Mouse (Mus musculus) urinary bladder, postnatal 14 days (tissue): ENCODE results near the gene Mus81.
"Not testable (repeated sequence)": the region's sequence is repeated elsewhere in the genome, so short reads cannot be mapped to it uniquely, and the experiment has no call there.

Experiments used
- DNase-seq: peaks from one replicate; pipeline ENCODE4 v3.0.0; 2021; ENCODE audit warnings: low spot score

The Mus81 gene

GRCm38 (mm10) chr19:5487768-5488550 lies at the start of gene Mus81:
Mus81 (minus strand) TSS chr19:5488402.
- peak; percentile 97 for DNase-seq

GRCm38 (mm10) chr19:5532520-5532919 lies 44.3 kb upstream of the Mus81 start:
- DNase-seq = no peak

- no peak for DNase-seq
Observed at GRCm38 (mm10) chr19:5530138-5530524, 41.9 kb upstream of the Mus81 start.

DNA sequence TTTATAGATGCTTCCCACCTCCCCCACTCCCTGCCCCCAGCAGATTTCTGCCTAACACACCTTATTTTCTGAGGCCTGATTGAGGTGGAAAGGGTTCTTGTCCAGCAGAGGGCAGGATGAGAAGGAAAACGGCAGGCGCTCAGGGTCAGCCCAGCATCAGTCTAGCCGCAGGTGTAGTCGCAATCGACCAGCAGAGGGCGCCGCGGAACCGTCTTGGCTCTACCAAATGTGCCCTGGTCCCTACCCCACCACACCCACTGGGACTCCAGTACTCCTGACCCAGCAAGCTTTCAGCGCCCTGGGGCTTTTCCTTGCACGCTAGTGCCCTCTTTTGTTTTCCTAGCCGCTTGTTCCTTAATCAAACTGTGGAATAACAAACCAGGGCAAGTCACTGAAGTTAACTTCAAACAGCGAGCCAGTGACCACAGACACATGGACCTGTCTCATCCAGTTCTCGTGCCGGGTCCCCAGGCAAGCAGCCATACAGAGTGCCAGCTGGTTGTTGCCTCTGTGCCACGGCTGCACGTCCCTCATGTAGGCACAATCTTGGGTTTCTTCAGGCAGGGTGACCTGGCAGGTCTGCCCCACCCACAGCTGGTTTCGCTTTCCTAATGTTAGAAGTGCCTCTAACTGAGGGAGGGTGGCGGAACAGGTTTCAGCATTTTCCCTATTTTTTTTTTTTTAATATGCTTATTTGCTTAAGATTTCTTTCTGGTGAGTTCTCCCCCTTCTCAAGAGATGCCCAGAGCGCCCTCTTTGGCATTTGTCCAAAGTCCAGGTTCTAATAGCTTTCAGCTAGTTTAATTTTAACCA lies 41.3 kb upstream of the Mus81 start:
- peak; percentile 99 for DNase-seq

DNA sequence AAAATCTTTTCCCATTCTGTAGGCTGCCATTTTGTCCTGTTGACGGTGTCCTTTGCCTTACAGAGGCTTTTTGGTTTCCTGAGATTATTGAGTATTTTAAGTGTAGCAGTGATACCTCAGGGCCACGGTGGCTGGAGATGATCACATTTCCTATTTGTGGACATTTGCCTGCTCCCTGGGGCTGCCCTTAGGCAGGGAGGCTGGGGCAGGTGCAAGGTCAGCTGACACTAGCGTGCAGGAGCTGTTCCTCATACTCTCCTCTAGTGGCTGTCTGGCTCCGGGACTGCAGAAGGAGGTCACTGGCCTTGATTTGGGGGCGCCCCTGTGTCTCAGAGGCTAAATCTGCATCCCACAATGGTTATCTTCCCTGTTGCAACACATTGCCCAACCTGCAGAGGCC lies 37.0 kb upstream of the Mus81 start:
- DNase-seq = no peak

- DNase-seq = no peak
Observed at GRCm38 (mm10) chr19:5518721-5519120, 30.5 kb upstream of the Mus81 start.

DNA sequence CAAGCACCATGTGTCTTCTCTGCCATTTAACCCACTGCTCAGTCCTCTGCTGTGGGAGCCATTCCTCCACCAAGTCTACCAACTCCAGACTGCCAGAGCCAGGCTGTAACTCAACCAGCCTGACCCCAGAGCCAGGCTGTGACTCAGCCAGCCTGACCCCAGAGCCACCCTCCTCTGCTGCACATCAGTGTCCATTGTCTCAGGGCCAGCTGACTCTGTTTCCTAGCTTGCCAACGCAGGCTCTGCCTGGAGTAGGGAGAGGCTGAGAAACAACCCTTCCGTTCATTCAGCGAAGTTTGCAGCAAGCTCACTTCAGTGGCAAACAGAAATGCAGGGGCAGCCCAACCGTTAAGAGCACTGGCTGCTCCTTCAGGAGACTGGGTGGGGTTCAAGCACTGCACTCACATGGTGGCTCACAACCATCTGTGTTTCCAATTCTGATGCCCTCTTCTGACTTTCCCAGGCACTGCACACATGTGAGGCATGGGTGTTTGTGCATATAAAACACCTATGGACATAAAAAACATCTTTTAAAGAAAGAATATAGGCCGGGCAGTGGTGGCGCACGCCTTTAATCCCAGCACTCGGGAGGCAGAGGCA lies 28.8 kb upstream of the Mus81 start:
- DNase-seq = no peak

DNA sequence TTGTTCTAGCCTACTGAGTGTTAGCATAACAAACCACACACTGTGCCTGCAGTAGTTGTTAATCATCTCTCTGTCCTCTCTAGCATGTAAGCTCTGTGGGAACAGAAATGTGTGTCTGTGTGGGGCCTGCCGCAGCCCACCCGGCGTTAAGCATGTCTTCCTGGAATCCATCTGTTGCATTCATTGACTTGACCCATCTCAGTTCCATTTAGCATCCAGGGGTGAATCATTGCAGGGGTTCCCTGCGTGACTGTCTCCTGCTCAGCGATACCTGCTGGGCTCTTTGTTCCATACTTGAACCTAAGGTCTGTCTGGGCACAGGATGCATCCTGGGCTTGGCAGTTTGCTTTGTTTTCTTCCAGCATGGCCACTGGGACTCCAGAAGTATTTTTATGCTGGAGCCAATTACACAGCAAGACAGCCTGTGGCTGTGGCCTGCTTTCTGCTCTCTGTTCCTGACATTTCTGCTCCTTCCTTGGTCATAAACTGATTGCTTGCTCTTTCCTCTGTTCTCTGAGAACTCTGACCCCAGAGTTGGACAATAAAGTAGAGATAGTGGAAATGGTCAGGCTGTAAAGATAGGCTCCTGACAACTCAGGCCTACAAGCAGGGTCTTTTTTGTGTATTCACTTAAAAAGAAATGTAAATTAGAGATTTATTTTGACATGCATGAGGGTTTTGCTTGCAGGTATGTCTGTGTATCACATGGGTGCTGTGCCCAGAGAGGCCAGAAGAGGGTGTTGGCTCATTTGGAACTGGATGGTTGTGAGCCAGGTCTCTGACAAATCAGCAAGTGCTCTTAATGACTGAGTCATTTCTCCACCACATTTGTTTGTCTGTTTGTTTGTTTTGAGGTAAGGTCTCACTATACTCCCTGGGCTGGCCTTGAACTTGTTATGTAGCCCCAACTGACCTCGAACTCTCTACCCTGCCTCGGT lies 27.9 kb upstream of the Mus81 start:
- no peak for DNase-seq

DNA sequence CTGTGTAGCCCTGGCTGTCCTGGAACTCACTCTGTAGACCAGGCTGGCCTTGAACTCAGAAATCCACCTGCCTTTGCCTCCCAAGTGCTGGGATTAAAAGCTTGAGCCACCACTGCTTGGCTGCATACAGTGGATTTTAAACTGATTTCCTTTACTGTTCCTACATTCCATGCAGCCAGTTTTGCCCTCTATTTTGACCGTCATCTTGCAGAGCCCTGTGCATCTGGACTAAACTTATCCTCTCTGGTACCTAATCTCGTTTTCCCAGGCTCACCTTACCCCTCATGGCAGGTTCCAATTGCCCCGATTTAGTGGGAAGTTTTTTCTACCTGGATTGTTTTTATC lies 24.8 kb upstream of the Mus81 start:
- DNase-seq = no peak

- DNase-seq = no peak
Observed at GRCm38 (mm10) chr19:5512091-5513004, 24.1 kb upstream of the Mus81 start.

- DNase-seq = no peak
Observed at GRCm38 (mm10) chr19:5511074-5511632, 23.0 kb upstream of the Mus81 start.

DNA sequence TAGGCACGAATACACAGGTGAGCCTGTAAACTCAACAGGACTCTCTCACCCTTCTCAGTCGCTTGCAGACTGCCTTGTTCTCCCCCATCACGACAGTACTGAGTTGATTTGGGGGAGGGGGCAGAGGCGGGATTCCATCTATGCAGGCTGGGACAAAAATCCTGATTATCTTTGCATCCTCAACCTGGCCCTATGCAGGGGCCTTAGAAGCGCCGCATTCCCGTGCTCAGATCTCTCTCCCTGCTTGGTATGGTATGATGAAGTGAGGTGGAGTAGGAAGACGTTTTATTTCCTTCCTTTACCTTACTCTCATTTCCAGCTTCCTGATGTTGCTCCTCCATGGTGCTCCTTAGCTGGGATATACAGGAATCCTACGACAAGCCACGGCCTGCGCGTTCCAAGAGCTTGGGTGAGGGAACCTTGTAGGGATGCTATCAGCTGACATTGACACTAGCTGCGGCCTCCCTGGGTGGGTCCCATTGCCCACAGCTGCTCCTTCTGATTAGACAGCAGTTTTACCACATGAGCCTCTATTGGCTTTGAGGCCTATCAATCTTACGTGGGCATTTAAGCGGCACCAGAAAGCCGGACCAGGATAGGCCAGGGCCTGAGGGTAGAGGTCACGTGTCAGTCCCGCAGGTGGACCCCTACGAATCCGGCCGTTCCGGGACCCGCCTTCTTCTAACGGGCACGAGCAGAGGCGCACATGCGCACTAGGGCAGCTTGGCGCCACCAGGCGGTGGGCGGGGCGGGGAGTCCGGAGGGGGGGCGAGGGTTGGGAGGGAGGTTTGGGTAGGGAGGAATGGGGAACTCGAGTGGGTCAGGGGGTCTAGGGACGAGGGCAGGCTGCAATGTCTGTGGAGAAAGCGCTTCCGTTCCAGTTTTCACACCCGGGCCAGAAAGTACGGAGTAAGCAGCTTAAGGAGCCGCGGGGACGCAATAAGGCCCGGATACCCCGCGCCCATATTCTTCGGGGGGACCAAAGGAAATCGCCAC lies 22.1 kb upstream of the Mus81 start, which contains the start of gene Snx32:
Gene Snx32, minus strand, starts transcription at position 508 of the 996 bp plus-strand sequence.
- DNase-seq = peak; percentile 96

DNA sequence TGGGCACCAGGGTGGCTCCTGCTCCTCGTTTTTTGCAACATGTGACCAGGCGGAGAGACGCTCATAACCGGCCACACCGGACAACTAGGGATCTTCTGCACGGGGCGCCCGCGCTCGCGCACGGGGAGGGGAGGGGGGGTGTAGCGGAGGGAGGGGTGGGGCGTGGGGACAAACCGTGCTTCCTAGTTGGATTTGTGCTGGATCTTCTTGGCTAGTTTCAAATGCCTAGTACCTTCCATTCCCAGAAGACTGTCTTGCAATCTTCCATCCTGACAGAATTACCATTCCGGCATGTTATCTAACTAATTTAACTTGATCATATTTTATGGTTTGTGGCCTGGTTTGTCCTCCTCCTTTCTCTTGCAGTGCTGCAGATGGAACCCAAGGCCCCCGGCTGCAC lies 15.5 kb upstream of the Mus81 start, which contains the start of gene 1700020D05Rik:
Gene 1700020D05Rik, minus strand, starts transcription at position 101 of the 400 bp plus-strand sequence.
- no peak for DNase-seq

- no peak for DNase-seq
Observed at GRCm38 (mm10) chr19:5500330-5500875, 12.2 kb upstream of the Mus81 start.

DNA sequence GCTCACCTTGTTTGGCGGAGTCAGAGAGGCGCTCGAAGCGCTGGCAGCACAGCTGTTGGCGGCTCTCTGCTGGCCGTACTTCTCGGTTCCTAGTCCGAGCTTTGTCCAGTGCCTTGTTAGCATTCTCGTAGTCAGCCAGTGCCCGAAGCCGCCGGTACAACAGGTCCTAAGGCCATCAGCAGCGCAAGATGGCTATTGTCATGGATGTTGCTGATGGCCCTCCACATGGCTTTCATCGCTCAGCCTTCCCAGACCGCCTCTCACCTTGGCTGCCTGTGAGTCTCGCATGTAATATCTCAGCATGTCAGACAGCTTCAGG lies 7.8 kb upstream of the Mus81 start:
- no peak for DNase-seq

- DNase-seq = no peak
Observed at GRCm38 (mm10) chr19:5495353-5496051, 7.3 kb upstream of the Mus81 start.

DNA sequence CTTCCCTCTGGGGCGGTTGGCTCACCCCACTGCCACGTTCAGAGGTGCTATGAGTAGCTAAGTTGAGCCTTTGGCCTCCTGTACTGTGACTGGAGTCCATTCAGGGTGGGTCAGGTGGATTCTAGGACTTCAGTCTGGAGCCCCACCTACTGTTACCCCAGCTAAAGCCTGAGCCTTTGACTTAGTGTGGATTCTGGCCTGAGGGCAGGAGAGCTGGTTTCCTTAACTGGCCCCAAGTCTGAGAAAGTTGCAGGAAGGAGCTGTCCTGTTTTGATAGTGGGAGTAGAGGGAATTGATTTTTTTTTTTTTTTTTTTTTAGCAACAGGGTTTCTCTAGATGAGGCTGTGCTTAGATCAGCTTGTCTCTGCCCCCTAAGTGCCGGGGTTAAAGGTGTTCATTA lies 6.1 kb upstream of the Mus81 start:
- no peak for DNase-seq

- not testable (repeated sequence) for DNase-seq
Observed at GRCm38 (mm10) chr19:5493301-5493721, 5.1 kb upstream of the Mus81 start.
